Mouse (Mus musculus): Measurements from ENCODE around the gene Nenf. TPM values are rescaled to one million over a fixed set of nuclear protein-coding genes. Genes with fewer than 3 reads are reported as not detected.

Gene Nenf
- total RNA-seq, 2 experiments from 2014 or later: 70.5 to 72.8 TPM

GRCm38 (mm10) chr1:191324733-191325590 is 7.0 kb upstream of the Nenf start:
- intact Hi-C loops (cut with DNase I): no loop called here

GRCm38 (mm10) chr1:191323381-191323780 is 5.4 kb upstream of the Nenf start:
- intact Hi-C loops (cut with DNase I): no loop called here

More at GRCm38 (mm10) chr1:191324733-191325590, 7.0 kb upstream of the Nenf start:
- no peak for DNase-seq (ENCODE audit: low spot score in 2 of 2)

GRCm38 (mm10) chr1:191318686-191319085 is 692 bp upstream of the Nenf start:
- no peak for DNase-seq (ENCODE audit: low spot score in 2 of 2)
- intact Hi-C loops (cut with DNase I): loop anchor here (10.0 kb wide), 1 partner anchor 496 kb away; no protein-coding TSS in a partner anchor

More at GRCm38 (mm10) chr1:191323381-191323780, 5.4 kb upstream of the Nenf start:
- no peak for DNase-seq (ENCODE audit: low spot score in 2 of 2)

GRCm38 (mm10) chr1:191316818-191317217 is 1.2 kb downstream of the Nenf start:
- no peak for DNase-seq (ENCODE audit: low spot score in 2 of 2)
- intact Hi-C loops (cut with DNase I): loop anchor here (10.0 kb wide), 1 partner anchor 498 kb away; no protein-coding TSS in a partner anchor

- DNase-seq (ENCODE audit: low spot score in 2 of 2): no peak
- intact Hi-C loops (cut with DNase I): loop anchor here (2.0 to 10.0 kb wide), 3 partner anchors 249 to 501 kb away; no protein-coding TSS in a partner anchor
These were observed 4.1 kb downstream of the Nenf start for GRCm38 (mm10) chr1:191313926-191314325.

- intact Hi-C loops (cut with DNase I): loop anchor here (2.0 to 10.0 kb wide), 3 partner anchors 250 to 502 kb away; no protein-coding TSS in a partner anchor
These were observed 4.8 kb downstream of the Nenf start for GRCm38 (mm10) chr1:191313158-191313557.

GRCm38 (mm10) chr1:191312513-191312941 is 5.5 kb downstream of the Nenf start:
- intact Hi-C loops (cut with DNase I): loop anchor here (2.0 to 10.0 kb wide), 3 partner anchors 250 to 502 kb away; no protein-coding TSS in a partner anchor
- DNase-seq (ENCODE audit: low spot score in 2 of 2): peak; percentile 81 to 86

More at GRCm38 (mm10) chr1:191313158-191313557, 4.8 kb downstream of the Nenf start:
- no peak for DNase-seq (ENCODE audit: low spot score in 2 of 2)

- intact Hi-C loops (cut with DNase I): loop anchor here (10.0 kb wide), 1 partner anchor 503 kb away; no protein-coding TSS in a partner anchor
These were observed 6.6 kb downstream of the Nenf start for GRCm38 (mm10) chr1:191311296-191311898.

GRCm38 (mm10) chr1:191307766-191308455 is 10.1 kb downstream of the Nenf start:
- intact Hi-C loops (cut with DNase I): no loop called here
- DNase-seq (ENCODE audit: low spot score in 2 of 2): no peak

More at GRCm38 (mm10) chr1:191311296-191311898, 6.6 kb downstream of the Nenf start:
- no peak for DNase-seq (ENCODE audit: low spot score in 2 of 2)

- no peak for DNase-seq (ENCODE audit: low spot score in 2 of 2)
- intact Hi-C loops (cut with DNase I): no loop called here
These were observed 11.7 kb downstream of the Nenf start for GRCm38 (mm10) chr1:191306316-191306715.

GRCm38 (mm10) chr1:191305610-191306009 is 12.4 kb downstream of the Nenf start:
- intact Hi-C loops (cut with DNase I): no loop called here
- no peak for DNase-seq (ENCODE audit: low spot score in 2 of 2)

- intact Hi-C loops (cut with DNase I): no loop called here
These were observed 13.8 kb downstream of the Nenf start for GRCm38 (mm10) chr1:191304216-191304615.

GRCm38 (mm10) chr1:191303736-191304135 is 14.3 kb downstream of the Nenf start:
- intact Hi-C loops (cut with DNase I): no loop called here
- DNase-seq (ENCODE audit: low spot score in 2 of 2): no peak

More at GRCm38 (mm10) chr1:191304216-191304615, 13.8 kb downstream of the Nenf start:
- no peak for DNase-seq (ENCODE audit: low spot score in 2 of 2)

- intact Hi-C loops (cut with DNase I): no loop called here
- no peak for DNase-seq (ENCODE audit: low spot score in 2 of 2)
These were observed 16.1 kb downstream of the Nenf start for GRCm38 (mm10) chr1:191301903-191302302.

GRCm38 (mm10) chr1:191299215-191299942 is 18.6 kb downstream of the Nenf start:
- intact Hi-C loops (cut with DNase I): no loop called here
- peak; percentile 45 to 61 for DNase-seq (ENCODE audit: low spot score in 2 of 2)

- no peak for DNase-seq (ENCODE audit: low spot score in 2 of 2)
- intact Hi-C loops (cut with DNase I): no loop called here
These were observed 19.7 kb downstream of the Nenf start for GRCm38 (mm10) chr1:191298304-191298703.

GRCm38 (mm10) chr1:191296445-191296844 is 21.5 kb downstream of the Nenf start:
- intact Hi-C loops (cut with DNase I): no loop called here
- peak in 1 of 2 experiments; percentile 32 for DNase-seq (ENCODE audit: low spot score in 2 of 2)

GRCm38 (mm10) chr1:191295784-191296183 is 22.2 kb downstream of the Nenf start:
- intact Hi-C loops (cut with DNase I): no loop called here
- DNase-seq (ENCODE audit: low spot score in 2 of 2): no peak
